In the genomic region with DNA sequence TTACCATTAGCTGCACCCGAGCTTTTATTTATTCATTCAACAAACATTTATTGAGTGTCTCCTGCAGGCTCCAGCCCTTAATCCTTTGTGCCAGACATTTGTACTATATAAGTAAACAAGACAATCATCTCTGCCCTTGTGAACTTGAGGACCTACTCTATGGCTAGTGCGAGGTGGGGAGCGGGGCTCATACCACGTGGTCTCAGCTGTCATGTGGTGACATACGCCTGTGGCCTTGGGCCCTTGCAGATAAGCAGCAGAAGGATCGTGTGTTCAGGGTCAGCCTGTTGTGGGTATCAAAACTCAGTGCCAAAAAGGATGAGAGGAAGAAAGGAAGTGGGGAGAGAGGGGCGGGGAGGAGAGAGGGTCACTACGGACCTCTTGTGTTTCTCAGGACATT, we compare ENCODE assay signal across 14 mouse cellular contexts.
DNase-seq lines count a peak whose midpoint lies in the region.
"Had no signal": no experiment of that assay in that cellular context is flagged by ENCODE, and none has a peak within 500 bp of the region (broad histone marks: within the 10 kb centered on the region; RNA-seq: fewer than 3 reads in every experiment).

No protein-coding gene starts in this region.

- DNase-seq in adrenal gland, adult 2 months = peak; percentile 75
- DNase-seq in adrenal gland, postnatal 4 days (ENCODE audit: low spot score in 2 of 2) = no peak
- peak; percentile 54 for DNase-seq in ovary, adult 18-20 months (ENCODE audit: low spot score)
- no peak for DNase-seq in ovary, postnatal 14 days (ENCODE audit: low spot score)
- DNase-seq in adrenal gland, postnatal 10 days = peak; percentile 52
- peak; percentile 43 for DNase-seq in lung, postnatal 10 days
- no peak for DNase-seq in frontal cortex, postnatal 36 days (ENCODE audit: low spot score in 2 of 2)
- no peak for DNase-seq in thymus, postnatal 10 days (ENCODE audit: low spot score in 2 of 2)
- DNase-seq: cerebellum, adult 18-20 months; cerebellum, adult 9-11 months; cerebellum, postnatal 36 days; gastrocnemius, postnatal 14 days; heart, adult 2 months; heart, postnatal 14 days had no signal

Comparison
In these comparisons a context has a peak if more than half of its experiments do, and no peak if none do; other contexts are left out.
1. DNase-seq: peak in adrenal gland, adult 2 months (single experiment), ovary, adult 18-20 months (single experiment), adrenal gland, postnatal 10 days (single experiment) and lung, postnatal 10 days (single experiment); none in adrenal gland, postnatal 4 days (0 of 2), ovary, postnatal 14 days (single experiment), frontal cortex, postnatal 36 days (0 of 2) and thymus, postnatal 10 days (0 of 2).